Mouse (Mus musculus) B cell, adult 2 months (primary cell): ENCODE data around the gene Hbb-bh1.
"Not testable (repeated sequence)": the region's sequence is repeated elsewhere in the genome, so short reads cannot be mapped to it uniquely, and the experiment has no call there.

ENCODE experiments used
- DNase-seq, 2 experiments: peaks; one replicate each; pipeline ENCODE4 v3.0.0; 2022

Hbb-bh1 gene

DNA sequence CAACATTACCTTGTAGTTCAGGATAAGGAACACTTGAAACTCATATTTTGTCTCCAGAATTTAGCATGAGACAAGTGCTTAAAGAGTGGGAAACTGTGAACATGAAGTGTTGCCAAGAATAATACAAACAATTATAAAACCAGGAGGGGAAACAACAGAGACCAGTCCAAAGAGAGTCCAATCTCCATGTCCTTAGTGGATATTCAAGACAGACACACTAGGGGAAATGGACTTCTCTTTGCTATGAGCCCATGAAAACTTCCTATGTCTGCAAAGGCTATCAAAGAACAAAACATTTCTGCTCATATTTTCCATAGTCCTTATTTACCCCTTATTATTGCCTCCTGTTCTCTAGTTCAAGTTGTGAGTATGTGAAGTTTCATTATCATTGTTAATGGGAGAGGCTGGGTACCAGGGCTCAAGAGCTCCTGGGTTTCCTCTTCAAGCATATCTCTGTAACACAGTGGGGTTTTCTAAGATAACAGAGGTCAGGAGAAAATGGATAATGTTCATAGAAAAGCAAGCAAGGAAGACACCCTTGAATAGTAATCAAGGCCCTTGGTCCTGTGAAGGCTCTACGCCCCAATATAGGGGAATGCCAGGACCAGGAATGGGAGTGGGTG, 31.6 kb downstream of the Hbb-bh1 start:
- DNase-seq: no peak

DNA sequence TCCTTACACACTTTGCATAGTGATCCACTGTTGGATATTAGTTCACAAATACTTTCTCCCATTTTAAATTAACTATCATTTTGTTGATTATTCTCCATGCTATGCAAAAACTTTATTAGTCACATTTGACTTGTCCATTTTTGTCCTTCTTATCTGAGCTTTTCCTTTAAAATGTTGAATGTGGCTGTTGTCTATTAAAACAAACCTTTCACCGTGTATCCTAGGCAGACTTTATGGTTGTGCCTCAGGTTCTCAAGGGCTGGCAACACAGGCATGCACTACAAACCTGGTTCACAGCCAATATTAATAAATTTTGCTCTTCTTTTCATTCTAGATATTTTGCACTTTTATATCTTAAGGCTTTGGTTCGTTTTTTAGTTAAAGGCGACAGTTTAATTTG, 32.2 kb downstream of the Hbb-bh1 start:
- DNase-seq: no peak

DNA sequence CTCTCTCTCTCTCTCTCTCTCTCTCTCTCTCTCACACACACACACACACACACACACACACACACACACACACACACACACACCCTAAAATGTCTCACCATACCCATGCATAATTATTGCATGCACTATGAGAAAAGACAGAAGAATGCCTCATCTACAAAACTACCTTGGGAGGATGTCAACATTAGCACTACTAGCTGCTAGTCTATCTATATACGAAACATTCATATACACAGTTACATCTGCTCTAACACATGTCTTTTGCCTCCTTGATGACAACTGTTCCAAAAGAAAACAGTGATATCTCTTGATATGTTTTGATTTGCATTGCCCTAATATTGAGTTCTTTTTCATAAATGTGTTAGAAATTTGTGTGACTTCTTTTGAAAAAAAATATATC, 32.7 kb downstream of the Hbb-bh1 start:
- no peak for DNase-seq

DNA sequence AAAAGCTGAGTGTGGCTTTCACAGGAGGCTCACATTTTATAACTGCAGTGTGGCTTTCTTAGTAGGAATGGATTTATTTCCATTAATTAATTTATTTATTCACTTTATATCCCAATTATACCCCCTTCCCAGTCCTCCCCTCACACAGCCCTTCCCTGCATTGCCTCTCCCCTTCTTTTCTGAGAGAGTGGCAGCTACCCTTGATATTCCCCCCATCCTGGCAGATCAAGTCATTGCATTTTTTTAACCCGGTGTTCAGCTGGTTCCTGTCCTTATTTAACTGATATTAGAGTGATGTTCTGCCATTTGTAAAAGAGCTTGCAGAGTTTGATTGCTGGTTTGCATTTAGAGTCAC, 33.2 kb downstream of the Hbb-bh1 start:
- DNase-seq: no peak

DNA sequence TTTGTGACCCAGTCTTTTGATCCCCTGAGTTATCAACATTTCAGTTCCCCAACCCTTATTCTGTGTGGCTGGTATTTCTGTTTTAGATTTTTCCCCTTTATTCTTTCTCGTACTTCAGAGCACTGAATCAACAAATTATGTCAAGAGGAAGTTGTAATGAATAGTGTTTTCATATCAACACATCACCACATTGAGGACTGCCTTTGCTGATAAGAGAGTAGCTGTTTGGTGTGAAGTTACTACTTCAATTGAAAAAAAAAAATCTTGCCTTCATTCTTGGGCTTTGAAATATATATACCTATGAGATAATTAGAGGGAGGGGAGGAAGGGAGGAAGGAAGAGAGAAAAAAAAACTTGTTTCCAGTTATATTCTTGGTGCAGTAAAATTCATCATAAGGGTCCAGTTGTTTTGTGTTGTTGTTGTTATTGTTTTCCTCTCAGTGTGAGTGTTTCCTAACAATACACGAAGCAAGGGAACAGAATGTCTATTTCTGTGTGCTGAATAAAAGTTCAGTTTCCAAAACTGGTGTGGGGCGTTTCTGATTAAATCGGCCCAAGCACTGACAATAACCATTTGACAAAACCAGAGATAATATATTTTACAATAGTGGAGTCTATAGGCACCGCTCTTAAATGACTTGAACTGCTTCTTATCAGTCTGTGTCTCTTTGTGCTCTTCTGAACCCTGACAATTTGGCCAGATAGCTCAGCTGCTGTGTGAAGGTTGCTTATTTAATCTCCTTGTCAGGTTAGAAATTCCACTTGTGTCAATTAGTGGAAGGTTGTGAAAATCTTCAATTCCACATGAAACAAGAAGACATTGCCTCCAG, 33.8 kb downstream of the Hbb-bh1 start:
- DNase-seq: no peak

DNA sequence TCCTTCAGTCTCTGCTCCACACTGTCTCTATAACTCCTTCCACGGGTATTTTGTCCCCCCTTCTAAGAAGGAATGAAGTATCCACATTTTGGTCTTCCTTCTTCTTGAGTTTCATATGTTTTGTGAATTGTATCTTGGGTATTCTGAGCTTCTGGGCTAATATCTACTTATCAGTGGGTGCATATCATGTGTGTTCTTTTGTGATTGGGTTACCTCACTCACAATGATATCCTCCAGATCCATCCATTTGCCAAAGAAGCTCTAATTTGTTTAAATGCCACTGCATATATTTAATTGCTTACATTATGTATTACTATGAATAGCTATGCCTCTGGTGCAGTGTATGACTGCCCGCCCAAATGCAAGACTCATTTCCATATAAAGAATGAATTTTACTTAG, 34.8 kb downstream of the Hbb-bh1 start:
- DNase-seq: not testable (repeated sequence)

DNA sequence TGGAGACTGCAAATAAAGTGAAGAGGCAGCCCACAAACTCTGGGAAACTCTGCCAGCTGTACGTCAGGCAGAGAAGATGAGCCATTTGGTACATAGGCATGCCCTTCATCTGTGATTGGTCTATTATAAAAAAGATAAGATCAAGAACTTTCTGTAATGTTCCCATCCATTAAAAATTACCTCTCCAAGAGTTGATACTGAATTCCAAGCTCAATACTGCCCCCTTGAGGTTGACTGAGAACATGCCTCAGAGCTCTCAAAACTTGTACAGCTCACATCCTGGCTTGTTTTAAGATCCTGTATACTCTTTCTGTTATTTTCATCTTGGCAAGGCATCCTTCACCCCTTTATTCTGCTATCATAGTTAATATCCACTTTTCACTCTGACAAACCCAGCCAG, 36.1 kb downstream of the Hbb-bh1 start:
- DNase-seq: peak; percentile 28 to 32

DNA sequence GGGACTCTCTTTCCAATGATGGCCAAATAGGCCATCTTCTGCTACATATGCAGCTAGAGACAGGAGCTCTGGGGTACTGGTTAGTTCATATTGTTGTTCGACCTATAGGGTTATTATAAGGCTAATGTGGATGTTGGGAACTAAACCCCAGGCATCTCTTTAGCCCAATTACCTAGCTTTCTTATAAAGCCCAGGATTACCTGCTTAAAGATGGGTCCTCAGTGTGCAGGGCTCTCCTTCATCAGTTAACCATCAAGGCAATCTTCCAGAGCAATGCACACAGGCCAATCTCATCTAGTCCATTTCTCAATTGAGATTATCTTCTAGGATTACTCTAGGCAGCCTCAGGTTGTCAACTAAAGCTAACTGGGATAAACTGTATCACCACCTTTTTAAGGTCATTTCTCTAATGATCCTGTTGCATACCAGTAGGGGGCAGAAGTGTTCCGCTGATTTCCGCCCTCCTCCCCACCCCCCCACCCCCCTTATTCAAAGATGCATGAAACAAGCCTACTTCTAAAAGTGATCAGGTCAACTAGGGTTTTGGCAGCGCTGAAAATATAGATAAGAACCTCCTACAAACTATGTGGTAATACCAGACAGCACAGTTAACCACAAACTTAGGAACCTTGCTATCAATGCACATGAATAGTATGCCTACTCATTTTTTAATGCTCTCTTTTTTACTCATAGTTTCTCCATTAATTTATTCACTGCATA, 50.1 kb downstream of the Hbb-bh1 start:
- DNase-seq: peak; percentile 34 to 36

DNA sequence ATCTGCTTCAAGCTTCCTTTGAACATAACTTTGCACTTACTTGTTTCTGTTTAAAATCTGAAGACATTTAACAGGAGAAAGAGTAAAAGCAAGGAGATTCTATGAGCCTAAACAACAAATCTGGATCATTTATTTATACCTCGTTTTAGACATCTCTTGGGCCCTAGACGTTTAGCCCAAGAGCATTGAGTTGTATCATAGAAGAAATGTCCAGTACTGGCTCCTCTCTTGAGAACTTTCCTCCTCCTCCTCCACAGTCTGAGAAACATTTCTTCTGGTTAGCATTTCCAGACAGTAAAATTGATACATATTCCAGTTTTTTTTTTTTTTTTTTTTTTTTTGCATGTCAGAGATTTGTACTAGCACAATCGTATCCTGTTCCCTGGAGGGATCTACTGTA, 51.2 kb downstream of the Hbb-bh1 start, which contains the start of gene Olfr67:
Olfr67 (minus strand) TSS at position 101 of the 400 bp plus-strand sequence.
- DNase-seq: no peak
